In the genomic region with DNA sequence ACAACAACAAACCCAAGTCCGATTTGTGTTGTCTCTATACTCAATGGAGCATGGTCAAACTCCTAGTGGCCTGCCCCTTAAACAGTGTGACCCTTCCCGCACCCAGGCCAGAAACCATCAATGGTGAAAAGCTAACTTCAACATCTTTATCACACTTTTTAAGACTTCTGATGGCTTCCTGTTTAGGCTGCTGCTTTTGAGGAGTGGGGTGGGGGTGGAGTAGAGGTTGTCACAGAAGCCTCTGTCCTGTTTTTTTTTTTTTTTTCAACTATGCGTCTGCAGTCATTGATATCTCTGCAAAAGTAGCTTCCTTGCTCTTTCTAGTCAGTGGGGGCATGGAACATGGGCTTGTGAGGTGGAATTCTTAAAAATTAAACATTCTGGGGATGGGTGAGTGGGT, we compare ENCODE assay signal across 14 mouse cellular contexts.
"Had no signal": no experiment of that assay in that cellular context is flagged by ENCODE, and none has a peak within 500 bp of the region (broad histone marks: within the 10 kb centered on the region; RNA-seq: fewer than 3 reads in every experiment).

No protein-coding gene starts in this region.

- H3K9me3 ChIP-seq: limb, embryonic 13.5 days; midbrain, embryonic 10.5 days; neural tube, embryonic 13.5 days; stomach, embryonic 15.5 days had no signal

- H3K36me3 ChIP-seq: limb, embryonic 13.5 days; midbrain, embryonic 10.5 days; neural tube, embryonic 13.5 days; stomach, embryonic 15.5 days had no signal

- DNase-seq: kidney, postnatal 10 days; kidney, postnatal 4 days; left cerebral cortex, postnatal 4 days; lung, adult 18-20 months; midbrain, embryonic 14.5 days; retina, postnatal 1 day; right cerebral cortex, postnatal 4 days; spleen, adult 18-20 months; thymus, adult 2 months; thymus, postnatal 25 days had no signal

- H3K27me3 ChIP-seq: limb, embryonic 13.5 days; neural tube, embryonic 13.5 days; stomach, embryonic 15.5 days had no signal

- H3K4me3 ChIP-seq: limb, embryonic 13.5 days; midbrain, embryonic 10.5 days; neural tube, embryonic 13.5 days; stomach, embryonic 15.5 days had no signal
